Mouse (Mus musculus) kidney, embryonic 15.5 days (tissue): Measurements from ENCODE around the gene Map3k4. TPM values are rescaled to one million over a fixed set of nuclear protein-coding genes. Genes with fewer than 3 reads are reported as not detected.
"Not testable (repeated sequence)": the region's sequence is repeated elsewhere in the genome, so short reads cannot be mapped to it uniquely, and the experiment has no call there.

Experiments
- ATAC-seq: fragments of 200-750 bp; cut with Nextera tagmentation; replicated peaks from 2 replicates; pipeline ENCODE4 v1.8.0; 2017; ENCODE audit warnings: moderate TSS enrichment; ENCODE audit not compliant: low FRiP score
- H3K27ac ChIP-seq: fragments of 300-500 bp; sonication (generic); 2 replicates; pipeline ENCODE4 v1.5.1; 2015; ENCODE audit warnings: mild to moderate bottlenecking, inconsistent platforms
- H3K27me3 ChIP-seq: fragments of 300-500 bp; sonication (generic); 2 replicates; pipeline ENCODE4 v1.6.1; 2015; ENCODE audit warnings: inconsistent platforms
- H3K36me3 ChIP-seq: fragments of 300-500 bp; sonication (generic); 2 replicates; pipeline ENCODE4 v1.6.1; 2015; ENCODE audit warnings: inconsistent platforms
- H3K4me1 ChIP-seq: fragments of 300-500 bp; sonication (generic); 2 replicates; pipeline ENCODE4 v1.6.1; 2015; ENCODE audit warnings: inconsistent platforms
- H3K4me2 ChIP-seq: fragments of 300-500 bp; sonication (generic); 2 replicates; pipeline ENCODE4 v1.6.1; 2015; ENCODE audit warnings: moderate library complexity, mild to moderate bottlenecking, inconsistent platforms
- H3K4me3 ChIP-seq: fragments of 300-500 bp; sonication (generic); replicated peaks from 2 replicates; pipeline ENCODE4 v1.5.1; 2015; ENCODE audit warnings: mild to moderate bottlenecking, inconsistent platforms
- H3K9ac ChIP-seq: fragments of 300-500 bp; sonication (generic); 2 replicates; pipeline ENCODE4 v1.6.1; 2015; ENCODE audit warnings: mild to moderate bottlenecking, inconsistent platforms
- H3K9me3 ChIP-seq: fragments of 300-500 bp; sonication (generic); replicated peaks from 2 replicates; pipeline ENCODE4 v1.6.1; 2016; ENCODE audit warnings: inconsistent platforms
- WGBS: fragments of 180-500 bp; shearing (Covaris S2); methylation state at CpG from one replicate; pipeline ENCODE4 v1.1.7; 2015; ENCODE audit warnings: mixed read lengths; 5-methylcytosine and 5-hydroxymethylcytosine counted together
- polyA plus RNA-seq: library from polyadenylated mRNA; unstranded; fragments of >200 nt; fragmentation: Nextera tagmentation; extraction: Ambion mirVana; gene quantifications from 2 replicates; pipeline ENCODE4 v1.2.1, GENCODE M21; 2015

Map3k4 gene
- polyA plus RNA-seq, 1 experiment from 2014 or later = 50.2 TPM

GRCm38 (mm10) chr17:12289836-12290235, 28.8 kb downstream of the Map3k4 start:
- not testable (repeated sequence) for ATAC-seq, H3K9me3 ChIP-seq, H3K27ac ChIP-seq, H3K9ac ChIP-seq, H3K4me3 ChIP-seq, H3K4me2 ChIP-seq, H3K27me3 ChIP-seq
- Histone ChIP-seq H3K4me1 (peaks cover 27% of the 10 kb centered on the region), H3K36me3 (peaks cover 12% of the 10 kb centered on the region)
- WGBS = 87% methylated on average over 1 of the region's 1 CpGs

- 0 out of 2 replicates have a peak, but pooled peaks cover 4% of the 10 kb centered on the region for H3K9me3 ChIP-seq
- ATAC-seq = no peak
- no peak overlapping the region for H3K27ac ChIP-seq
- H3K4me1 ChIP-seq = peaks cover 19% of the 10 kb centered on the region
- no peak overlapping the region for H3K4me2 ChIP-seq
- H3K36me3 ChIP-seq = peaks cover 12% of the 10 kb centered on the region
- WGBS = 83% methylated on average over 4 of the region's 4 CpGs
- no peak overlapping the region for H3K4me3 ChIP-seq
- H3K27me3 ChIP-seq = no peaks in the 10 kb centered on the region
- no peak overlapping the region for H3K9ac ChIP-seq
Observed at GRCm38 (mm10) chr17:12288871-12289270, 29.7 kb downstream of the Map3k4 start.

GRCm38 (mm10) chr17:12279810-12280209, 38.8 kb downstream of the Map3k4 start:
- peaks cover 7% of the 10 kb centered on the region for H3K9me3 ChIP-seq
- H3K4me2 ChIP-seq = no peak overlapping the region
- no peak overlapping the region for H3K9ac ChIP-seq
- ATAC-seq = no peak
- WGBS = 90% methylated on average over 10 of the region's 10 CpGs
- peaks cover 35% of the 10 kb centered on the region for H3K36me3 ChIP-seq
- no peak overlapping the region for H3K4me3 ChIP-seq
- no peak overlapping the region for H3K27ac ChIP-seq
- 0 out of 2 replicates have a peak, but pooled peaks cover 3% of the 10 kb centered on the region for H3K4me1 ChIP-seq
- no peaks in the 10 kb centered on the region for H3K27me3 ChIP-seq

- 80% methylated on average over 5 of the region's 5 CpGs for WGBS
- no peak for ATAC-seq
Observed at GRCm38 (mm10) chr17:12278073-12278472, 40.5 kb downstream of the Map3k4 start.

GRCm38 (mm10) chr17:12277297-12277696, 41.3 kb downstream of the Map3k4 start:
- H3K36me3 ChIP-seq = peaks cover 35% of the 10 kb centered on the region
- no peaks in the 10 kb centered on the region for H3K9me3 ChIP-seq
- H3K27me3 ChIP-seq = no peaks in the 10 kb centered on the region
- H3K4me2 ChIP-seq = no peak overlapping the region
- 83% methylated on average over 4 of the region's 4 CpGs for WGBS
- 0 out of 2 replicates have a peak, but pooled peaks cover 6% of the 10 kb centered on the region for H3K4me1 ChIP-seq
- H3K27ac ChIP-seq = no peak overlapping the region
- H3K4me3 ChIP-seq = no peak overlapping the region
- H3K9ac ChIP-seq = no peak overlapping the region
- ATAC-seq = no peak

More at GRCm38 (mm10) chr17:12278073-12278472, 40.5 kb downstream of the Map3k4 start:
- no peak overlapping the region for H3K27ac ChIP-seq
- H3K4me3 ChIP-seq = no peak overlapping the region
- H3K4me2 ChIP-seq = no peak overlapping the region
- H3K9me3 ChIP-seq = peaks cover 2% of the 10 kb centered on the region
- no peak overlapping the region for H3K9ac ChIP-seq
- H3K36me3 ChIP-seq = peaks cover 33% of the 10 kb centered on the region
- 0 out of 2 replicates have a peak, but pooled peaks cover 6% of the 10 kb centered on the region for H3K4me1 ChIP-seq
- H3K27me3 ChIP-seq = no peaks in the 10 kb centered on the region

GRCm38 (mm10) chr17:12276496-12277200, 41.9 kb downstream of the Map3k4 start:
- no peaks in the 10 kb centered on the region for H3K27me3 ChIP-seq
- no peak overlapping the region for H3K4me3 ChIP-seq
- WGBS = 89% methylated on average over 11 of the region's 11 CpGs
- 0 out of 2 replicates have a peak, but pooled peaks cover 6% of the 10 kb centered on the region for H3K4me1 ChIP-seq
- no peak for ATAC-seq
- H3K9me3 ChIP-seq = no peaks in the 10 kb centered on the region
- H3K9ac ChIP-seq = no peak overlapping the region
- H3K27ac ChIP-seq = no peak overlapping the region
- no peak overlapping the region for H3K4me2 ChIP-seq
- H3K36me3 ChIP-seq = peaks cover 42% of the 10 kb centered on the region

GRCm38 (mm10) chr17:12275756-12276155, 42.8 kb downstream of the Map3k4 start:
- Histone ChIP-seq H3K9ac (no peak overlapping the region), H3K4me1 (0 out of 2 replicates have a peak, but pooled peaks cover 6% of the 10 kb centered on the region), H3K4me2 (no peak overlapping the region), H3K36me3 (peaks cover 51% of the 10 kb centered on the region), H3K4me3 (no peak overlapping the region), H3K27ac (no peak overlapping the region), H3K27me3 (no peaks in the 10 kb centered on the region), H3K9me3 (no peaks in the 10 kb centered on the region)
- WGBS = 77% methylated on average over 9 of the region's 9 CpGs
- no peak for ATAC-seq

GRCm38 (mm10) chr17:12273032-12273431, 45.6 kb downstream of the Map3k4 start:
- Histone ChIP-seq H3K4me3 (no peak overlapping the region), H3K4me1 (peaks cover 18% of the 10 kb centered on the region), H3K27ac (no peak overlapping the region), H3K9ac (no peak overlapping the region), H3K36me3 (peaks cover 67% of the 10 kb centered on the region), H3K27me3 (no peaks in the 10 kb centered on the region), H3K9me3 (no peaks in the 10 kb centered on the region), H3K4me2 (no peak overlapping the region)
- ATAC-seq = no peak
- 72% methylated on average over 5 of the region's 5 CpGs for WGBS

GRCm38 (mm10) chr17:12271805-12272204, 46.8 kb downstream of the Map3k4 start:
- Histone ChIP-seq H3K27ac (no peak overlapping the region), H3K9me3 (no peaks in the 10 kb centered on the region), H3K4me1 (peaks cover 27% of the 10 kb centered on the region), H3K27me3 (no peaks in the 10 kb centered on the region), H3K9ac (no peak overlapping the region), H3K36me3 (peaks cover 57% of the 10 kb centered on the region), H3K4me3 (no peak overlapping the region), H3K4me2 (no peak overlapping the region)
- ATAC-seq = no peak
- 94% methylated on average over 18 of the region's 18 CpGs for WGBS

- peak; percentile 38; the same call in 1 of the 2 replicates for ATAC-seq
Observed at GRCm38 (mm10) chr17:12268538-12268937, 50.1 kb downstream of the Map3k4 start.

GRCm38 (mm10) chr17:12268091-12268490, 50.5 kb downstream of the Map3k4 start:
- H3K4me3 ChIP-seq = no peak overlapping the region
- peaks cover 38% of the 10 kb centered on the region for H3K36me3 ChIP-seq
- no peak for ATAC-seq
- H3K4me2 ChIP-seq = no peak overlapping the region
- 81% methylated on average over 4 of the region's 4 CpGs for WGBS
- H3K27ac ChIP-seq = no peak overlapping the region
- H3K9ac ChIP-seq = no peak overlapping the region
- H3K9me3 ChIP-seq = no peaks in the 10 kb centered on the region
- H3K4me1 ChIP-seq = peaks cover 52% of the 10 kb centered on the region
- no peaks in the 10 kb centered on the region for H3K27me3 ChIP-seq

More at GRCm38 (mm10) chr17:12268538-12268937, 50.1 kb downstream of the Map3k4 start:
- no peaks in the 10 kb centered on the region for H3K27me3 ChIP-seq
- H3K9me3 ChIP-seq = no peaks in the 10 kb centered on the region
- H3K27ac ChIP-seq = peak overlapping the region; percentile 24; the same call in 1 of the 2 replicates
- no peak overlapping the region for H3K9ac ChIP-seq
- H3K4me1 ChIP-seq = peaks cover 50% of the 10 kb centered on the region
- peaks cover 38% of the 10 kb centered on the region for H3K36me3 ChIP-seq
- WGBS = 62% methylated on average over 10 of the region's 10 CpGs
- H3K4me2 ChIP-seq = no peak overlapping the region
- no peak overlapping the region for H3K4me3 ChIP-seq

- H3K36me3 ChIP-seq = peaks cover 37% of the 10 kb centered on the region
- no peak overlapping the region for H3K9ac ChIP-seq
- peaks cover 60% of the 10 kb centered on the region for H3K4me1 ChIP-seq
- WGBS = 42% methylated on average over 21 of the region's 21 CpGs
- peak; percentile 71 for ATAC-seq
- H3K27me3 ChIP-seq = no peaks in the 10 kb centered on the region
- no peak overlapping the region for H3K4me3 ChIP-seq
- H3K27ac ChIP-seq = peak overlapping the region; percentile 75
- H3K9me3 ChIP-seq = no peaks in the 10 kb centered on the region
- peak overlapping the region; percentile 33 for H3K4me2 ChIP-seq
Observed at GRCm38 (mm10) chr17:12265969-12266925, 52.3 kb downstream of the Map3k4 start.
